30 mouse cellular contexts compared by ENCODE assay signal in the genomic region with DNA sequence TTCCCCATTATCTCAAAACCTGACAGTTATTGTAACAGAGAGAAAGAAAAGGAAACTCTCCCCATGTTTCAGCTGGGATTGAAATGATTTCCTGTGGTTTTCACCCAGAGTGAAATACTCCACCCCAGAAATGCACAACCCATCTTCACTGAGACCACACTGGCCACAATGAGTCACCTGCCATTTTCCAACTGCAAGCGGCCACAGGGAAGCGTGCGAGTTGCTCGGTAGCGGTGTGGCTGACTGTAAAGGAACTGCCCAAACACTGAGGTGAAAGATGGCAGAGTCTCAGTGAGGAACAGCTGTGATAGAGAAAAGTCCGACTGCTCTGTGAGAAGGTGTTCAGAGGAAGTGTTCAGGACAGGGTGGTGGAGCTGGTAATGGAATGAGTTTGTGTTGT.
A peak's percentile ranks its signal among the peaks of the same experiment; 100 is the strongest.
DNase-seq lines count a peak whose midpoint lies in the region; ATAC-seq and TF ChIP-seq lines count a peak whose summit lies in the region.
"Had no signal": no experiment of that assay in that cellular context is flagged by ENCODE, and none has a peak within 500 bp of the region (broad histone marks: within the 10 kb centered on the region; RNA-seq: fewer than 3 reads in every experiment).

No protein-coding gene starts in this region.

- ATAC-seq in Patski, result peak; percentile 87
- peak; percentile 71 to 88 for ATAC-seq in hematopoietic stem cell, adult 5-6 weeks (replicated peaks in 1 of 2; ENCODE audit: insufficient read depth in 1 of 2, low FRiP score in 2 of 2, low TSS enrichment in 1 of 2, low read depth in 1 of 2, poor library complexity in 2 of 2, severe bottlenecking in 2 of 2)
- no peak for ATAC-seq in megakaryocyte-erythroid progenitor cell, adult 5-6 weeks (replicated peaks; ENCODE audit: low FRiP score, low TSS enrichment, poor library complexity, severe bottlenecking)
- ATAC-seq: intestine, embryonic 16.5 days had no signal

- no peaks in the 10 kb centered on the region for H3K36me3 ChIP-seq in heart, adult 2 months (ENCODE audit: control insufficient read depth, insufficient read depth, low read length)
- H3K36me3 ChIP-seq: forebrain, embryonic 12.5 days; G1E; heart, embryonic 15.5 days; hindbrain, embryonic 13.5 days; limb, embryonic 12.5 days; liver, embryonic 15.5 days; midbrain, embryonic 12.5 days; neural tube, embryonic 12.5 days had no signal

- intact Hi-C loops in heart, adult 2 months (cut with DNase I), result no loop called here

- H3K4me3 ChIP-seq in heart, adult 2 months, result no peak overlapping the region
- no peak overlapping the region for H3K4me3 ChIP-seq in cerebellum, adult 2 months (replicated peaks; ENCODE audit: insufficient read depth, low read depth, low read length)
- H3K4me3 ChIP-seq: erythroblast, embryonic 14.5 days; forebrain, embryonic 12.5 days; heart, embryonic 15.5 days; hindbrain, embryonic 13.5 days; limb, embryonic 12.5 days; liver, embryonic 15.5 days; midbrain, embryonic 12.5 days; neural tube, embryonic 12.5 days had no signal

- H3K4me1 ChIP-seq in heart, adult 2 months (ENCODE audit: control insufficient read depth, insufficient read depth, low read length), result no peaks in the 10 kb centered on the region
- no peaks in the 10 kb centered on the region for H3K4me1 ChIP-seq in cerebellum, adult 2 months (ENCODE audit: control insufficient read depth, insufficient read depth, low read length)
- H3K4me1 ChIP-seq: forebrain, embryonic 12.5 days; hindbrain, embryonic 13.5 days; limb, embryonic 12.5 days; neural tube, embryonic 12.5 days had no signal

- in situ Hi-C loops in Patski (cut with MboI; ENCODE audit: low pct_unique_long_range_greater_than_20kb), result no loop called here

- TF ChIP-seq EP300 in heart, adult 2 months (IDR thresholded peaks at IDR 0.05; ENCODE audit: insufficient read depth, low read depth, low read length), result no peak

- no peak overlapping the region for H3K27ac ChIP-seq in heart, adult 2 months
- no peak overlapping the region for H3K27ac ChIP-seq in cerebellum, adult 2 months (ENCODE audit: insufficient read depth, low read length)
- H3K27ac ChIP-seq: forebrain, embryonic 12.5 days; hindbrain, embryonic 13.5 days; limb, embryonic 12.5 days; midbrain, embryonic 12.5 days; neural tube, embryonic 12.5 days had no signal

- TF ChIP-seq CTCF in heart, adult 2 months (IDR thresholded peaks at IDR 0.05), result no peak
- TF ChIP-seq CTCF in Patski (IDR thresholded peaks at IDR 0.05), result no peak
- no peak for TF ChIP-seq CTCF in cerebellum, adult 2 months (IDR thresholded peaks at IDR 0.05; ENCODE audit: borderline replicate concordance, insufficient read depth, low read depth, low read length)

- CTCF ChIA-PET in Patski (lab: Charles Lee), result interaction anchor here (1.5 kb wide), 1 partner anchor 110 kb away, joined by 4 read pairs; no protein-coding TSS in a partner anchor

- 84% methylated on average over 6 of the region's 6 CpGs for WGBS in heart, adult 2 months
- WGBS in cerebellum, adult 2 months, result 91% methylated on average over 6 of the region's 6 CpGs

- peak; percentile 43 for DNase-seq in heart, adult 11 months
- DNase-seq in heart, adult 2 months, result no peak
- DNase-seq in 3T3-L1 (ENCODE audit: low read depth, low spot score) (peak; percentile 76), Patski (ENCODE audit: low read depth, low spot score) (peak; percentile 22)
- DNase-seq in cerebellum, adult 2 months, result no peak
- DNase-seq in kidney, postnatal 4 days, result no peak
- DNase-seq: adrenal gland, postnatal 10 days; B cell, adult 2 months; cerebellum, adult 11 months; cerebellum, adult 9-11 months; gastrocnemius, postnatal 10 days; heart, adult 18-20 months; kidney, adult 9 months; kidney, postnatal 10 days; lung, embryonic 14.5 days; lung, postnatal 14 days; thymus, adult 2 months; thymus, postnatal 36 days had no signal

- H3K27me3 ChIP-seq in heart, adult 2 months (ENCODE audit: control insufficient read depth, insufficient read depth, low read length), result no peaks in the 10 kb centered on the region
- H3K27me3 ChIP-seq in Patski, result no peaks in the 10 kb centered on the region
- no peaks in the 10 kb centered on the region for H3K27me3 ChIP-seq in cerebellum, adult 2 months (ENCODE audit: control insufficient read depth, insufficient read depth, low read length)
- H3K27me3 ChIP-seq: forebrain, embryonic 12.5 days; heart, embryonic 15.5 days; hindbrain, embryonic 13.5 days; limb, embryonic 12.5 days; liver, embryonic 15.5 days; midbrain, embryonic 12.5 days; neural tube, embryonic 12.5 days had no signal

- no peaks in the 10 kb centered on the region for H3K79me2 ChIP-seq in heart, adult 2 months (replicated peaks; ENCODE audit: control insufficient read depth, insufficient read depth, low read length)

- H3K9ac ChIP-seq in heart, adult 2 months (ENCODE audit: low read depth, low read length), result no peak overlapping the region
- H3K9ac ChIP-seq: forebrain, embryonic 12.5 days; heart, embryonic 15.5 days; hindbrain, embryonic 13.5 days; limb, embryonic 12.5 days; liver, embryonic 15.5 days; lung, embryonic 14.5 days; midbrain, embryonic 12.5 days; neural tube, embryonic 12.5 days had no signal

- POLR2A ChIA-PET in Patski (lab: Charles Lee), result no interaction called here

- no peak for TF ChIP-seq POLR2A in heart, adult 2 months (IDR thresholded peaks at IDR 0.05; ENCODE audit: insufficient read depth, low read depth, low read length)
- TF ChIP-seq POLR2A in cerebellum, adult 2 months (IDR thresholded peaks at IDR 0.05; ENCODE audit: borderline replicate concordance, insufficient read depth, low read length), result no peak

Comparison
In these comparisons a context has a peak if more than half of its experiments do, and no peak if none do; other contexts are left out.
1. DNase-seq: peak in heart, adult 11 months (single experiment), 3T3-L1 (single experiment) and Patski (single experiment); none in heart, adult 2 months (0 of 2), cerebellum, adult 2 months (0 of 2) and kidney, postnatal 4 days (0 of 2).